Mouse (Mus musculus) liver, embryonic 16.5 days (tissue): ENCODE data around the gene Olfr1104. TPM values are rescaled to one million over a fixed set of nuclear protein-coding genes. Genes with fewer than 3 reads are reported as not detected.

Experiments
- ATAC-seq: fragments of 200-750 bp; cut with Nextera tagmentation; 2 replicates; pipeline ENCODE4 v1.8.0; 2017; ENCODE audit warnings: low read depth, mild to moderate bottlenecking, moderate number of reproducible peaks, moderate library complexity
- H3K27ac ChIP-seq: fragments of 300-500 bp; sonication (generic); 2 replicates; pipeline ENCODE4 v1.5.1; 2014; ENCODE audit warnings: mild to moderate bottlenecking, low read length
- H3K27me3 ChIP-seq: fragments of 300-500 bp; sonication (generic); 2 replicates; pipeline ENCODE4 v1.6.1; 2014; ENCODE audit warnings: low read depth, low read length, mixed read lengths; ENCODE audit not compliant: control insufficient read depth, insufficient read depth
- H3K36me3 ChIP-seq: fragments of 300-500 bp; sonication (generic); 2 replicates; pipeline ENCODE4 v1.6.1; 2014; ENCODE audit warnings: mild to moderate bottlenecking; ENCODE audit not compliant: control insufficient read depth, insufficient read depth
- H3K4me1 ChIP-seq: fragments of 300-500 bp; sonication (generic); 2 replicates; pipeline ENCODE4 v1.6.1; 2014; ENCODE audit warnings: low read depth, low read length, mixed read lengths; ENCODE audit not compliant: control insufficient read depth
- H3K4me2 ChIP-seq: fragments of 300-500 bp; sonication (generic); 2 replicates; pipeline ENCODE4 v1.6.1; 2014; ENCODE audit warnings: low read depth, low read length, mixed read lengths
- H3K4me3 ChIP-seq: fragments of 300-500 bp; sonication (generic); 2 replicates; pipeline ENCODE4 v1.5.1; 2014; ENCODE audit warnings: low read depth, mild to moderate bottlenecking, low read length
- H3K9ac ChIP-seq: fragments of 300-500 bp; sonication (generic); 2 replicates; pipeline ENCODE4 v1.6.1; 2014; ENCODE audit warnings: low read depth, low read length
- H3K9me3 ChIP-seq: fragments of 300-500 bp; sonication (generic); replicated peaks from 2 replicates; pipeline ENCODE4 v1.6.1; 2016; ENCODE audit warnings: low read length; ENCODE audit not compliant: control insufficient read depth
- WGBS: fragments of 180-500 bp; shearing (Covaris S2); extraction: QIAGEN DNeasy Blood & Tissue Kit; methylation state at CpG from one replicate; pipeline ENCODE4 v1.1.7; 2014; ENCODE audit not compliant: insufficient replicate concordance; 5-methylcytosine and 5-hydroxymethylcytosine counted together
- polyA plus RNA-seq: library from polyadenylated mRNA; unstranded; fragments of >200 nt; fragmentation: Nextera tagmentation; extraction: Ambion mirVana; gene quantifications from 2 replicates; pipeline ENCODE4 v1.2.1, GENCODE M21; 2015

Gene Olfr1104
- not detected in 2 replicates for polyA plus RNA-seq

DNA sequence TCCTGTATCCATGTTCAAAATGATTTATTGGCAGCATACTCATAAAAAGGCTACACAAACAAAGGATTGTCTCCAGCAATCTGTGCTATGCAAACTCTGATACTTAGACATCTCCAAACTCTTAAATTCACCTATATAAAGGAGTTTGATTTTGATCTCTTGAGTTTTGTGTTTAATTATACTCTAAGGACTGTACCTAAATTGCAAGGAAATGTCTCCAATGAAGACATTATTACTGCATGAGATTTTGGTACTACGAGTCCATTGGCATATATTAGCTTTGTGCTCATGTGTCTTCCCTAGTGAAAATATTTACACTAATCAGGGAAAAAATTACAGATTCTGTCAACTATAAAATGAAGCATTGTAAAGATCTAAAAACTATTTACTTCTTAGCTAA lies at the start of gene Olfr1104:
Gene Olfr1104, minus strand, starts transcription at position 101 of the 400 bp plus-strand sequence.
- no peaks in the 10 kb centered on the region for H3K9me3 ChIP-seq
- no peaks in the 10 kb centered on the region for H3K36me3 ChIP-seq
- H3K9ac ChIP-seq, result no peak within 1 kb of the TSS
- no peak for ATAC-seq
- no peak within 1 kb of the TSS for H3K27ac ChIP-seq
- H3K4me1 ChIP-seq, result no peaks in the 10 kb centered on the region
- no peak within 1 kb of the TSS for H3K4me3 ChIP-seq
- H3K27me3 ChIP-seq, result no peaks in the 10 kb centered on the region
- WGBS, result 47% methylated on average over 1 of the region's 1 CpGs
- H3K4me2 ChIP-seq, result no peak within 1 kb of the TSS

DNA sequence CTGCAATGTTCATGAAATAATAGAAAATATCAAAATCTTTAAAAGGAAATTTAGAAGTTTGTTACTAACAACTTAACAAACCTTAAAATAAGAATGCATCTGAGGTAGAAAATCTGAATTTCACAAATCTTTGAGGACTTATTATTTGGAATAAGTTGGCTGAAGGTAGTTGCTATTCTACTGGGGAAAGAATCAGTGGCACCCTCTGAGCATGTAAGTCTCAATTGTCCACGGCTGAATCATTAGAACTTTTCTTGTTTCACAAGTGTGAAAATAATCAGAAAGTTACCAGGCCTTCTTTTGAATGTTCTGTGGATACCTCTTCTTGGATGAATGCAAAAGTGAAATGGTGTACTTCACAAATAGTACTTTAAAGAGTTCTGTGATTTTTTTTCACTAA lies 48.8 kb upstream of the Olfr1104 start, which contains the start of gene Olfr1107:
Gene Olfr1107, minus strand, starts transcription at position 101 of the 400 bp plus-strand sequence.
- ATAC-seq, result no peak
- Histone ChIP-seq H3K27me3 (no peaks in the 10 kb centered on the region), H3K4me2 (no peak within 1 kb of the TSS), H3K9ac (no peak within 1 kb of the TSS), H3K9me3 (no peaks in the 10 kb centered on the region), H3K27ac (no peak within 1 kb of the TSS), H3K4me1 (no peaks in the 10 kb centered on the region), H3K36me3 (no peaks in the 10 kb centered on the region), H3K4me3 (no peak within 1 kb of the TSS)
- WGBS, result 58% methylated on average over 1 of the region's 1 CpGs

DNA sequence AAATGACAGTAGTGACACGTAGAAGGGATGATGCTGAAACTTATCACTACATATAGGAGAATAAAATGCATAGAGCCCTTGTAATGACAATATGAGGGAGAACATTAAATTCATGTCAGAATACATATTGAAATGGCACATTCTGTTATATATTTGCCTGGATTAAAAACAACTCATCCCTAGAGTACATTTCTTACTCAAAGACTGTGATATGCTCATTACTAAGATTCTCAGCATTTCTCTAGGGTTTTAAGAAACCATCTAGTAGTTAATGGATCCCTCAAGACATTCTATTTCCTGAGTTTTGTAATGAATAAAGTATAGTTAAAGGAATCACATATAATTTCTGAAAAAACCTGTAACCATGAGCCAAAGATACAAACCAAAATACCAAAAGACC lies 25.3 kb upstream of the Olfr1104 start, which contains the start of gene Olfr1106:
Gene Olfr1106, minus strand, starts transcription at position 101 of the 400 bp plus-strand sequence.
- Histone ChIP-seq H3K27ac (no peak within 1 kb of the TSS), H3K4me2 (no peak within 1 kb of the TSS), H3K9me3 (no peaks in the 10 kb centered on the region), H3K4me1 (no peaks in the 10 kb centered on the region), H3K9ac (no peak within 1 kb of the TSS), H3K27me3 (no peaks in the 10 kb centered on the region), H3K36me3 (no peaks in the 10 kb centered on the region), H3K4me3 (no peak within 1 kb of the TSS)
- 55% methylated on average over 1 of the region's 1 CpGs for WGBS
- ATAC-seq, result no peak

DNA sequence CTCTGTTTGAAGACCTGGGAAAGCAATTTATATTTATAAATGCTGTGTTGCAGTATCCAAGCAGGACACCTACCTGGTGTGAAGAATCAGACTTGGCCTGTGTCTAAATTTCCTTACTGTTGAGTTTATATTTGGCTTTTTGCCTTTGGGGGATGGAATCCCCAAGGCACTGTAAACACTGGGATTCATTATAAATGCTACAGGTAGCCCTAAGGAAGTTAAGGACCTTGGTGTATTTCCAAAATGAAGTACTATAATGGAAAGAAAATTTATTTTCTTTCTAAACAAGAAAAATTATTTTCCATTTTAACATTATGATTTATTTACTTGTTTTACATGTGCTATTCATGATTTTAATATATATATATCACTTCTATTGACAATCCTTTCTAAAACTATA lies 9.6 kb upstream of the Olfr1104 start, which contains the start of gene Olfr1105:
Gene Olfr1105, minus strand, starts transcription at position 101 of the 400 bp plus-strand sequence.
- H3K9me3 ChIP-seq, result no peaks in the 10 kb centered on the region
- no peak for ATAC-seq
- no peak within 1 kb of the TSS for H3K27ac ChIP-seq
- no peak within 1 kb of the TSS for H3K4me3 ChIP-seq
- H3K36me3 ChIP-seq, result no peaks in the 10 kb centered on the region
- H3K9ac ChIP-seq, result no peak within 1 kb of the TSS
- no peaks in the 10 kb centered on the region for H3K4me1 ChIP-seq
- H3K4me2 ChIP-seq, result no peak within 1 kb of the TSS
- no peaks in the 10 kb centered on the region for H3K27me3 ChIP-seq

DNA sequence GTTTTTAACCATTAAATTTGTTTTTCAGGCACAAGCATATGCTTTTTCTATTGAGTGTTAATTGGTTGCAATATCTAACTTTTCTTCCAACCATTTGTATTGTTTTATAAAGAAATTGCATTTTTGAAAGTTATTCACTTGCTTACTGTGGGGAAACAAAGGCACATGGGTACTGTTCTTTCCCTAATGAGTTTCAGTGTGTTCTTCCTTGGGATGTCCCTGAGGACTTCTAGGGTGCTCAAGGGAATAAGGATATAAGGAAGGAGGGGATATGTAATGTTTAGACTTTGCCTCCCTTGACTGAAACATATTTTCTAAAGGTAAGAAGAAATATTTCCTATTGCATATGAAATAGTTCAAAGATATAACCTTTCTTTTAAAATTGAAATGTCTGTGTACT lies 28.8 kb downstream of the Olfr1104 start, which contains the start of gene Olfr1102:
Gene Olfr1102, plus strand, starts transcription at position 301 of the 400 bp plus-strand sequence.
- ATAC-seq, result no peak
- Histone ChIP-seq H3K4me2 (no peak within 1 kb of the TSS), H3K36me3 (no peaks in the 10 kb centered on the region), H3K9me3 (no peaks in the 10 kb centered on the region), H3K27me3 (no peaks in the 10 kb centered on the region), H3K27ac (no peak within 1 kb of the TSS), H3K9ac (no peak within 1 kb of the TSS), H3K4me1 (no peaks in the 10 kb centered on the region), H3K4me3 (no peak within 1 kb of the TSS)

DNA sequence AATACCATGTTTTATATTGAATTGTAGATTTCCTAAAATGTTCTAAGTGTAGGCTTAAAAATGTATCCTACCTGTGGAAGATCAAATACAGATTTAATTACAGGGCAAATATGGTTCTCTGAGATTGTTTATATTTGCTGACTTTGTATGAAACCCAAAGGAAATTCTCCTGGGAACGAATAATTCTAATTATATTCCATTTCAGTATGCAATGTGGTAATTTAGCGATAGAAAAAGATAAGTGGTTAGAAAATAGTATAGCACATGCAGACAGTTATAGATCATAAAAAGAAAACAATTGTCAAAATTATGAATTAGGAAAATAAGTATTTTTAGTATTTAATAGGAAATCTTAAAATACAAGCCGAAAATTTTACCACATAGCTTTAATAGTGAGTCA lies 35.8 kb downstream of the Olfr1104 start, which contains the start of gene Olfr1101:
Gene Olfr1101, minus strand, starts transcription at position 101 of the 400 bp plus-strand sequence.
- Histone ChIP-seq H3K9ac (no peak within 1 kb of the TSS), H3K27ac (no peak within 1 kb of the TSS), H3K4me3 (no peak within 1 kb of the TSS), H3K9me3 (no peaks in the 10 kb centered on the region), H3K36me3 (no peaks in the 10 kb centered on the region), H3K27me3 (no peaks in the 10 kb centered on the region), H3K4me2 (no peak within 1 kb of the TSS), H3K4me1 (no peaks in the 10 kb centered on the region)
- ATAC-seq, result no peak
- WGBS, result 52% methylated on average over 3 of the region's 3 CpGs

DNA sequence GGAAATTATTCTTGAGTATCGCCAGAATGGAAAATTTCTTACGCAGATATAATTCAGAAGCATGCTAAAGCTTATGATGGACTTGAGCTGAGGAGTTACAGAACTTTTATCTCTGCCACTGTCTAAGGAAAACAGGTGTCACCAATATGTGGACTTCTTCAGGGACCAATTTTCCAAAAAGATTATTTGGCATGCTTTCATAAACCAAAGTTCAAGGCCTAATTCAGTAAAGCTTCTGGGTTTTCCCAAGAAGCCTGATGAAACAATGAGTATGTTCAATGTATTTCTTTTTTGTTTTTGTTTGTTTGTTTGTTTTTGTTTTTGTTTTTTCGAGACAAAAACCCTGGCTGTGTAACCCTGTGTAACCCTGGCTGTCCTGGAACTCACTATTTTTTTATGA lies 47.0 kb downstream of the Olfr1104 start, which contains the start of gene Olfr1100:
Gene Olfr1100, minus strand, starts transcription at position 101 of the 400 bp plus-strand sequence.
- no peak within 1 kb of the TSS for H3K27ac ChIP-seq
- 60% methylated on average over 3 of the region's 3 CpGs for WGBS
- H3K4me2 ChIP-seq, result no peak within 1 kb of the TSS
- H3K4me1 ChIP-seq, result no peaks in the 10 kb centered on the region
- H3K9me3 ChIP-seq, result no peaks in the 10 kb centered on the region
- no peak within 1 kb of the TSS for H3K9ac ChIP-seq
- H3K27me3 ChIP-seq, result no peaks in the 10 kb centered on the region
- no peak within 1 kb of the TSS for H3K4me3 ChIP-seq
- no peak for ATAC-seq
- H3K36me3 ChIP-seq, result no peaks in the 10 kb centered on the region

Other genes starting within 250 kb of the Olfr1104 start
- gene Olfr1093, start 244.6 kb downstream of the Olfr1104 start, polyA plus RNA-seq, result not detected in 2 replicates
- not detected in 2 replicates for gene Olfr141, start 217.1 kb downstream of the Olfr1104 start, polyA plus RNA-seq
- not detected in 2 replicates for gene Olfr1094, start 202.4 kb downstream of the Olfr1104 start, polyA plus RNA-seq
- gene Olfr1095, start 175.4 kb downstream of the Olfr1104 start, polyA plus RNA-seq, result not detected in 2 replicates
- gene Gm13723, start 152.3 kb downstream of the Olfr1104 start, polyA plus RNA-seq, result not detected in 2 replicates
- gene Olfr1097, start 134.9 kb downstream of the Olfr1104 start, polyA plus RNA-seq, result not detected in 2 replicates
- gene Olfr1098, start 102.5 kb downstream of the Olfr1104 start, polyA plus RNA-seq, result not detected in 2 replicates
- gene Olfr1099, start 66.4 kb downstream of the Olfr1104 start, polyA plus RNA-seq, result not detected in 2 replicates
- not detected in 2 replicates for gene Olfr1100, start 47.1 kb downstream of the Olfr1104 start, polyA plus RNA-seq
- not detected in 2 replicates for gene Olfr1101, start 35.9 kb downstream of the Olfr1104 start, polyA plus RNA-seq
- not detected in 2 replicates for gene Olfr1102, start 28.7 kb downstream of the Olfr1104 start, polyA plus RNA-seq
- not detected in 2 replicates for gene Olfr1105, start 9.5 kb upstream of the Olfr1104 start, polyA plus RNA-seq
- gene Olfr1106, start 25.2 kb upstream of the Olfr1104 start, polyA plus RNA-seq, result not detected in 2 replicates
- gene Olfr1107, start 48.7 kb upstream of the Olfr1104 start, polyA plus RNA-seq, result not detected in 2 replicates
- not detected in 2 replicates for gene Olfr1109, start 68.9 kb upstream of the Olfr1104 start, polyA plus RNA-seq
- gene Olfr259, start 87.5 kb upstream of the Olfr1104 start, polyA plus RNA-seq, result not detected in 2 replicates
- not detected in 2 replicates for gene Olfr1110, start 113.2 kb upstream of the Olfr1104 start, polyA plus RNA-seq
- not detected in 2 replicates for gene Olfr1111, start 125.5 kb upstream of the Olfr1104 start, polyA plus RNA-seq
- not detected in 2 replicates for gene Olfr1112, start 160.7 kb upstream of the Olfr1104 start, polyA plus RNA-seq
- gene Olfr1113, start 181.9 kb upstream of the Olfr1104 start, polyA plus RNA-seq, result not detected in 2 replicates
- not detected in 2 replicates for gene Olfr1115, start 220.9 kb upstream of the Olfr1104 start, polyA plus RNA-seq
- not detected in 2 replicates for gene Olfr1116, start 240.5 kb upstream of the Olfr1104 start, polyA plus RNA-seq